Mouse (Mus musculus): ENCODE data around the gene Cox20.
"Not testable (repeated sequence)": the region's sequence is repeated elsewhere in the genome, so short reads cannot be mapped to it uniquely, and the experiment has no call there.

The Cox20 gene

GRCm38 (mm10) chr1:178320038-178320722 lies 1.2 kb downstream of the Cox20 start:
- in situ Hi-C loops (cut with MboI, MseI): loop anchor here (25.0 kb wide), 1 partner anchor 533 kb away; the partner anchor contains the start of gene Adss

GRCm38 (mm10) chr1:178320723-178321590 lies 2.0 kb downstream of the Cox20 start:
- in situ Hi-C loops (cut with MboI, MseI): loop anchor here (25.0 kb wide), 1 partner anchor 534 kb away; the partner anchor contains the start of gene Adss

- in situ Hi-C loops (cut with MboI, MseI): loop anchor here (25.0 kb wide), 1 partner anchor 535 kb away; the partner anchor contains the start of gene Adss
Observed at GRCm38 (mm10) chr1:178321730-178322357, 2.9 kb downstream of the Cox20 start.

- in situ Hi-C loops (cut with MboI, MseI): loop anchor here (25.0 kb wide), 1 partner anchor 536 kb away; the partner anchor contains the start of gene Adss
Observed at GRCm38 (mm10) chr1:178323235-178323634, 4.3 kb downstream of the Cox20 start.

- in situ Hi-C loops (cut with MboI, MseI): loop anchor here (25.0 kb wide), 1 partner anchor 537 kb away; the partner anchor contains the start of gene Adss
Observed at GRCm38 (mm10) chr1:178324568-178324967, 5.6 kb downstream of the Cox20 start.

- in situ Hi-C loops (cut with MboI, MseI): no loop called here
Observed at GRCm38 (mm10) chr1:178326357-178326756, 7.4 kb downstream of the Cox20 start.

- in situ Hi-C loops (cut with MboI, MseI): no loop called here
Observed at GRCm38 (mm10) chr1:178326950-178327349, 8.0 kb downstream of the Cox20 start.

GRCm38 (mm10) chr1:178329017-178329416 lies 10.1 kb downstream of the Cox20 start:
- in situ Hi-C loops (cut with MboI, MseI): no loop called here

GRCm38 (mm10) chr1:178329946-178330345 lies 11.0 kb downstream of the Cox20 start:
- in situ Hi-C loops (cut with MboI, MseI): loop anchor here (10.0 kb wide), 1 partner anchor 75 kb away; the partner anchor contains the start of gene Efcab2

- in situ Hi-C loops (cut with MboI, MseI): loop anchor here (10.0 kb wide), 1 partner anchor 69 kb away; the partner anchor contains the start of gene Efcab2
Observed at GRCm38 (mm10) chr1:178335860-178336261, 16.9 kb downstream of the Cox20 start.

GRCm38 (mm10) chr1:178336289-178336775 lies 17.4 kb downstream of the Cox20 start:
- in situ Hi-C loops (cut with MboI, MseI): loop anchor here (10.0 kb wide), 1 partner anchor 68 kb away; the partner anchor contains the start of gene Efcab2

GRCm38 (mm10) chr1:178336777-178337481 lies 18.0 kb downstream of the Cox20 start:
- in situ Hi-C loops (cut with MboI, MseI): loop anchor here (10.0 kb wide), 1 partner anchor 68 kb away; the partner anchor contains the start of gene Efcab2

GRCm38 (mm10) chr1:178337551-178338317 lies 18.8 kb downstream of the Cox20 start, which contains the start of gene Hnrnpu:
TSS of gene Hnrnpu (minus strand) at chr1:178337797.
- in situ Hi-C loops (cut with MboI, MseI): loop anchor here (10.0 kb wide), 1 partner anchor 67 kb away; the partner anchor contains the start of gene Efcab2

GRCm38 (mm10) chr1:178338318-178338641 lies 19.4 kb downstream of the Cox20 start:
- in situ Hi-C loops (cut with MboI, MseI): loop anchor here (10.0 kb wide), 1 partner anchor 67 kb away; the partner anchor contains the start of gene Efcab2

GRCm38 (mm10) chr1:178340213-178340612 lies 21.3 kb downstream of the Cox20 start:
- in situ Hi-C loops (cut with MboI, MseI): no loop called here

GRCm38 (mm10) chr1:178341435-178341834 lies 22.5 kb downstream of the Cox20 start:
- in situ Hi-C loops (cut with MboI, MseI): no loop called here

GRCm38 (mm10) chr1:178342063-178342462 lies 23.1 kb downstream of the Cox20 start:
- in situ Hi-C loops (cut with MboI, MseI): no loop called here

- in situ Hi-C loops (cut with MboI, MseI): no loop called here
Observed at GRCm38 (mm10) chr1:178342612-178343011, 23.7 kb downstream of the Cox20 start.

GRCm38 (mm10) chr1:178344071-178344805 lies 25.3 kb downstream of the Cox20 start:
- in situ Hi-C loops (cut with MboI, MseI): not testable (repeated sequence)

All from T-helper 2 cell (primary cell).